Comparison of ENCODE assay signal across 8 mouse cellular contexts in genomic region chr17:84258638-84259261, GRCm38 (mm10).
DNase-seq lines count a peak whose midpoint lies in the region; ATAC-seq and TF ChIP-seq lines count a peak whose summit lies in the region.

No protein-coding gene starts in this region.

- TF ChIP-seq EP300 in heart, postnatal 0 days (IDR thresholded peaks at IDR 0.05; ENCODE audit: low read depth), result no peak

- no peak for DNase-seq in forebrain, embryonic 10.5 days (ENCODE audit: extremely low spot score, low spot score)
- DNase-seq in cerebellum, adult 8-10 months, result peak; percentile 6
- peak; percentile 56 for DNase-seq in heart, postnatal 0 days (ENCODE audit: low spot score)
- DNase-seq in left cerebral cortex, postnatal 36 days (ENCODE audit: low spot score in 2 of 2), result peak; percentile 75 to 77
- no peak for DNase-seq in thymus, postnatal 14 days
- DNase-seq in kidney, adult 18-20 months, result no peak

- TF ChIP-seq CTCF in heart, postnatal 0 days (IDR thresholded peaks at IDR 0.05; ENCODE audit: low read depth), result no peak

- 80% methylated on average over 4 of the region's 4 CpGs for WGBS in forebrain, embryonic 10.5 days
- 71% methylated on average over 4 of the region's 4 CpGs for WGBS in forebrain, embryonic 12.5 days
- WGBS in heart, postnatal 0 days, result 43% methylated on average over 4 of the region's 4 CpGs
- WGBS in stomach, embryonic 16.5 days, result 56% methylated on average over 4 of the region's 4 CpGs

- H3K36me3 ChIP-seq in forebrain, embryonic 10.5 days (replicated peaks), result no peaks in the 10 kb centered on the region; the same call in 1 of the 2 replicates
- H3K36me3 ChIP-seq in forebrain, embryonic 12.5 days (replicated peaks), result no peaks in the 10 kb centered on the region
- no peaks in the 10 kb centered on the region for H3K36me3 ChIP-seq in heart, postnatal 0 days (replicated peaks; ENCODE audit: control insufficient read depth, insufficient read depth, low read length)
- H3K36me3 ChIP-seq in stomach, embryonic 16.5 days (ENCODE audit: control insufficient read depth, insufficient read depth, low read length), result no peaks in the 10 kb centered on the region

- H3K9me3 ChIP-seq in forebrain, embryonic 10.5 days, result no peaks in the 10 kb centered on the region
- H3K9me3 ChIP-seq in forebrain, embryonic 12.5 days, result no peaks in the 10 kb centered on the region
- H3K9me3 ChIP-seq in heart, postnatal 0 days (replicated peaks; ENCODE audit: control insufficient read depth, low read length), result no peaks in the 10 kb centered on the region
- H3K9me3 ChIP-seq in stomach, embryonic 16.5 days (replicated peaks; ENCODE audit: control insufficient read depth, low read length), result no peaks in the 10 kb centered on the region

- peaks cover 19% of the 10 kb centered on the region for H3K4me1 ChIP-seq in forebrain, embryonic 10.5 days
- H3K4me1 ChIP-seq in forebrain, embryonic 12.5 days, result no peaks in the 10 kb centered on the region; the same call in 1 of the 2 replicates
- peaks cover 17% of the 10 kb centered on the region for H3K4me1 ChIP-seq in heart, postnatal 0 days (ENCODE audit: control insufficient read depth, insufficient read depth)
- H3K4me1 ChIP-seq in stomach, embryonic 16.5 days (ENCODE audit: control insufficient read depth, insufficient read depth, low read length), result peaks cover 29% of the 10 kb centered on the region

- H3K9ac ChIP-seq in forebrain, embryonic 12.5 days, result no peak overlapping the region
- H3K9ac ChIP-seq in heart, postnatal 0 days (replicated peaks; ENCODE audit: low read depth, low read length), result no peak overlapping the region
- no peak overlapping the region for H3K9ac ChIP-seq in stomach, embryonic 16.5 days (ENCODE audit: low read length)

- H3K27ac ChIP-seq in forebrain, embryonic 10.5 days, result peak overlapping the region; percentile 26; the same call in 1 of the 2 replicates
- H3K27ac ChIP-seq in forebrain, embryonic 12.5 days, result no peak overlapping the region
- no peak overlapping the region for H3K27ac ChIP-seq in heart, postnatal 0 days (ENCODE audit: low read depth)
- peak overlapping the region; percentile 39 for H3K27ac ChIP-seq in stomach, embryonic 16.5 days (ENCODE audit: low read length)

- ATAC-seq in forebrain, embryonic 12.5 days (ENCODE audit: low FRiP score), result no peak
- ATAC-seq in heart, postnatal 0 days (ENCODE audit: insufficient read depth, low read depth), result peak; percentile 41; the same call in 1 of the 2 replicates
- ATAC-seq in stomach, embryonic 16.5 days (ENCODE audit: insufficient read depth, low FRiP score), result no peak

- no peak overlapping the region for H3K4me2 ChIP-seq in forebrain, embryonic 12.5 days
- no peak overlapping the region for H3K4me2 ChIP-seq in heart, postnatal 0 days (ENCODE audit: low read depth, low read length)
- H3K4me2 ChIP-seq in stomach, embryonic 16.5 days (ENCODE audit: low read depth, low read length), result no peak overlapping the region

- H3K4me3 ChIP-seq in forebrain, embryonic 10.5 days, result no peak overlapping the region
- H3K4me3 ChIP-seq in forebrain, embryonic 12.5 days (replicated peaks), result no peak overlapping the region
- no peak overlapping the region for H3K4me3 ChIP-seq in heart, postnatal 0 days (ENCODE audit: low read depth, low read length)
- H3K4me3 ChIP-seq in stomach, embryonic 16.5 days (replicated peaks; ENCODE audit: low read length), result no peak overlapping the region

- intact Hi-C loops in left cerebral cortex, postnatal 36 days (cut with DNase I), result no loop called here

- H3K27me3 ChIP-seq in forebrain, embryonic 10.5 days (ENCODE audit: poor library complexity, severe bottlenecking), result no peaks in the 10 kb centered on the region
- H3K27me3 ChIP-seq in forebrain, embryonic 12.5 days, result no peaks in the 10 kb centered on the region
- H3K27me3 ChIP-seq in heart, postnatal 0 days (ENCODE audit: control insufficient read depth, insufficient read depth, low read length), result no peaks in the 10 kb centered on the region
- H3K27me3 ChIP-seq in stomach, embryonic 16.5 days (ENCODE audit: control insufficient read depth, insufficient read depth, low read length), result no peaks in the 10 kb centered on the region

Comparison
In these comparisons a context has a peak if more than half of its experiments do, and no peak if none do; other contexts are left out.
1. H3K27ac ChIP-seq: peak in forebrain, embryonic 10.5 days (single experiment) and stomach, embryonic 16.5 days (single experiment); none in forebrain, embryonic 12.5 days (single experiment) and heart, postnatal 0 days (single experiment).
2. DNase-seq: peak in cerebellum, adult 8-10 months (single experiment), heart, postnatal 0 days (single experiment) and left cerebral cortex, postnatal 36 days (2 of 2); none in forebrain, embryonic 10.5 days (single experiment), thymus, postnatal 14 days (single experiment) and kidney, adult 18-20 months (single experiment).